Mouse (Mus musculus) lung, postnatal 14 days (tissue): ENCODE data around the gene Rnaset2b.
"Not testable (repeated sequence)": the region's sequence is repeated elsewhere in the genome, so short reads cannot be mapped to it uniquely, and the experiment has no call there.

Experiments used
- DNase-seq: peaks from one replicate; pipeline ENCODE4 v3.0.0; 2021

The Rnaset2b gene

GRCm38 (mm10) chr17:6970334-6970733, at the start of gene Rnaset2b:
Gene Rnaset2b, plus strand, starts transcription at chr17:6970634.
- DNase-seq, result not testable (repeated sequence)

- not testable (repeated sequence) for DNase-seq
These were observed 38.8 kb upstream of the Rnaset2b start for GRCm38 (mm10) chr17:6931625-6932024.

GRCm38 (mm10) chr17:6942560-6942959, 27.9 kb upstream of the Rnaset2b start:
- DNase-seq, result not testable (repeated sequence)

- DNase-seq, result not testable (repeated sequence)
These were observed 22.8 kb upstream of the Rnaset2b start for GRCm38 (mm10) chr17:6947637-6947983.

GRCm38 (mm10) chr17:6947984-6948768, 22.3 kb upstream of the Rnaset2b start, which contains the start of gene Rsph3b:
Gene Rsph3b, minus strand, starts transcription at chr17:6948682.
- peak; percentile 83 for DNase-seq

GRCm38 (mm10) chr17:6948769-6949228, 21.6 kb upstream of the Rnaset2b start:
- DNase-seq, result not testable (repeated sequence)

GRCm38 (mm10) chr17:6958881-6959280, 11.6 kb upstream of the Rnaset2b start:
- DNase-seq, result not testable (repeated sequence)

GRCm38 (mm10) chr17:6959543-6960259, 10.7 kb upstream of the Rnaset2b start:
- not testable (repeated sequence) for DNase-seq

GRCm38 (mm10) chr17:6960349-6960748, 10.1 kb upstream of the Rnaset2b start:
- DNase-seq, result not testable (repeated sequence)

- peak; percentile 28 for DNase-seq
These were observed 9.7 kb upstream of the Rnaset2b start, which contains the start of gene Tagap1 for GRCm38 (mm10) chr17:6960776-6961175. Gene Tagap1, minus strand, starts transcription at chr17:6961156.

GRCm38 (mm10) chr17:6961181-6962000, 9.0 kb upstream of the Rnaset2b start:
- not testable (repeated sequence) for DNase-seq

GRCm38 (mm10) chr17:6962339-6962738, 8.1 kb upstream of the Rnaset2b start:
- DNase-seq, result not testable (repeated sequence)

- DNase-seq, result not testable (repeated sequence)
These were observed 7.5 kb upstream of the Rnaset2b start for GRCm38 (mm10) chr17:6962936-6963335.

- DNase-seq, result not testable (repeated sequence)
These were observed 5.1 kb upstream of the Rnaset2b start for GRCm38 (mm10) chr17:6965364-6965763.

- not testable (repeated sequence) for DNase-seq
These were observed 2.8 kb upstream of the Rnaset2b start for GRCm38 (mm10) chr17:6967673-6968072.

- DNase-seq, result not testable (repeated sequence)
These were observed 804 bp downstream of the Rnaset2b start for GRCm38 (mm10) chr17:6971238-6971637.

GRCm38 (mm10) chr17:6972836-6973396, 2.5 kb downstream of the Rnaset2b start:
- not testable (repeated sequence) for DNase-seq

- DNase-seq, result not testable (repeated sequence)
These were observed 4.6 kb downstream of the Rnaset2b start for GRCm38 (mm10) chr17:6974985-6975384.

GRCm38 (mm10) chr17:6978287-6979248, 8.1 kb downstream of the Rnaset2b start, which contains the start of gene Gm49721:
Gene Gm49721, plus strand, starts transcription at chr17:6978904.
- DNase-seq, result peak; percentile 66

- DNase-seq, result not testable (repeated sequence)
These were observed 8.9 kb downstream of the Rnaset2b start for GRCm38 (mm10) chr17:6979380-6979779.

- DNase-seq, result not testable (repeated sequence)
These were observed 9.7 kb downstream of the Rnaset2b start for GRCm38 (mm10) chr17:6980144-6980543.
